In genomic region chr1:172204033-172204813, GRCm38 (mm10) we compare ENCODE assay signal across 9 mouse cellular contexts. TPM values are rescaled to one million over a fixed set of nuclear protein-coding genes. Genes with fewer than 3 reads are reported as not detected.
DNase-seq lines count a peak whose midpoint lies in the region.
"Had no signal": no experiment of that assay in that cellular context is flagged by ENCODE, and none has a peak within 500 bp of the region (broad histone marks: within the 10 kb centered on the region; RNA-seq: fewer than 3 reads in every experiment).

No protein-coding gene starts in this region.

- DNase-seq in heart, embryonic 10.5 days (ENCODE audit: low spot score): no peak
- no peak for DNase-seq in heart, postnatal 4 days
- DNase-seq in cerebellum, postnatal 10 days: peak; percentile 46 to 57
- peak; percentile 35 for DNase-seq in forelimb bud, embryonic 11.5 days (ENCODE audit: low read depth, low spot score)
- DNase-seq in midbrain, embryonic 10.5 days (ENCODE audit: low spot score): peak; percentile 42
- DNase-seq in ovary, postnatal 36 days (ENCODE audit: low spot score): no peak
- DNase-seq in spleen, postnatal 10 days (ENCODE audit: low spot score in 2 of 2): no peak
- DNase-seq in right cerebral cortex, adult 18-20 months: no peak

- peaks cover 67% of the 10 kb centered on the region for H3K4me1 ChIP-seq in heart, embryonic 10.5 days
- peaks cover 81% of the 10 kb centered on the region for H3K4me1 ChIP-seq in midbrain, embryonic 10.5 days

- no peaks in the 10 kb centered on the region for H3K9me3 ChIP-seq in heart, embryonic 10.5 days
- H3K9me3 ChIP-seq in midbrain, embryonic 10.5 days (replicated peaks): no peaks in the 10 kb centered on the region

- 23% methylated on average over 9 of the region's 9 CpGs for WGBS in heart, embryonic 10.5 days
- 9% methylated on average over 9 of the region's 9 CpGs for WGBS in midbrain, embryonic 10.5 days

- peak overlapping the region; percentile 92 for H3K27ac ChIP-seq in heart, embryonic 10.5 days
- peak overlapping the region; percentile 96 for H3K27ac ChIP-seq in midbrain, embryonic 10.5 days (replicated peaks)

- H3K27me3 ChIP-seq in heart, embryonic 10.5 days (ENCODE audit: insufficient read depth, poor library complexity, severe bottlenecking): no peaks in the 10 kb centered on the region
- no peaks in the 10 kb centered on the region for H3K27me3 ChIP-seq in midbrain, embryonic 10.5 days (ENCODE audit: low read depth, poor library complexity, severe bottlenecking)
- H3K27me3 ChIP-seq: CH12.LX had no signal

- H3K4me3 ChIP-seq in heart, embryonic 10.5 days: peak overlapping the region; percentile 74
- peak overlapping the region; percentile 85 for H3K4me3 ChIP-seq in midbrain, embryonic 10.5 days

- peaks cover 23% of the 10 kb centered on the region for H3K36me3 ChIP-seq in heart, embryonic 10.5 days
- H3K36me3 ChIP-seq in midbrain, embryonic 10.5 days: peaks cover 27% of the 10 kb centered on the region

RNA-seq across cellular contexts. Expression of gene Pea15a, which starts 2.4 kb away (rescaled TPM):
- polyA plus RNA-seq in heart, embryonic 10.5 days (2016; fragmentation: Nextera tagmentation; extraction: Ambion mirVana): 115 and 152 TPM in 2 replicates
- 100 to 1,000 TPM; 140 to 147 TPM for total RNA-seq in heart, postnatal 4 days (2021)
- 340 and 410 TPM in 2 replicates for polyA plus RNA-seq in midbrain, embryonic 10.5 days (2016; fragmentation: Nextera tagmentation; extraction: Ambion mirVana)

RNA-seq across cellular contexts. Expression of gene Casq1, which starts 15.4 kb away (rescaled TPM):
- polyA plus RNA-seq in heart, embryonic 10.5 days (2016; fragmentation: Nextera tagmentation; extraction: Ambion mirVana): 225 and 307 TPM in 2 replicates
- 10 to 100 TPM; 11.9 to 18.1 TPM for total RNA-seq in heart, postnatal 4 days (2021)
- polyA plus RNA-seq in midbrain, embryonic 10.5 days (2016; fragmentation: Nextera tagmentation; extraction: Ambion mirVana): 1.3 and 1.8 TPM in 2 replicates

RNA-seq across cellular contexts. Expression of gene Atp1a4, which starts 54.0 kb away (rescaled TPM):
- polyA plus RNA-seq in heart, embryonic 10.5 days (2016; fragmentation: Nextera tagmentation; extraction: Ambion mirVana): 0.09 and 0.12 TPM in 2 replicates
- total RNA-seq in heart, postnatal 4 days (2021): under 1 TPM in 1 of 2 experiments, not detected in 1; 0.11 TPM
- polyA plus RNA-seq in midbrain, embryonic 10.5 days (2016; fragmentation: Nextera tagmentation; extraction: Ambion mirVana): not detected in 2 replicates
- total RNA-seq: CH12.LX had no signal

RNA-seq across cellular contexts. Expression of gene Dcaf8, which starts 56.3 kb away (rescaled TPM):
- polyA plus RNA-seq in heart, embryonic 10.5 days (2016; fragmentation: Nextera tagmentation; extraction: Ambion mirVana): 110 and 125 TPM in 2 replicates
- total RNA-seq in heart, postnatal 4 days (2021): 100 to 1,000 TPM; 114 to 115 TPM
- 124 and 138 TPM in 2 replicates for polyA plus RNA-seq in midbrain, embryonic 10.5 days (2016; fragmentation: Nextera tagmentation; extraction: Ambion mirVana)

RNA-seq across cellular contexts. Expression of gene Igsf8, which starts 57.2 kb away (rescaled TPM):
- 30.1 and 33.2 TPM in 2 replicates for polyA plus RNA-seq in heart, embryonic 10.5 days (2016; fragmentation: Nextera tagmentation; extraction: Ambion mirVana)
- total RNA-seq in heart, postnatal 4 days (2021): 10 to 100 TPM; 19.1 to 20.1 TPM
- 50.2 and 62.4 TPM in 2 replicates for polyA plus RNA-seq in midbrain, embryonic 10.5 days (2016; fragmentation: Nextera tagmentation; extraction: Ambion mirVana)

Comparison
In these comparisons a context has a peak if more than half of its experiments do, and no peak if none do; other contexts are left out.
1. DNase-seq: peak in cerebellum, postnatal 10 days (2 of 2), forelimb bud, embryonic 11.5 days (single experiment) and midbrain, embryonic 10.5 days (single experiment); none in heart, embryonic 10.5 days (single experiment), heart, postnatal 4 days (single experiment), ovary, postnatal 36 days (single experiment), spleen, postnatal 10 days (0 of 2) and right cerebral cortex, adult 18-20 months (single experiment).
2. RNA of gene Casq1, which starts 15.4 kb away (polyA plus RNA-seq): 225 to 307 TPM in heart, embryonic 10.5 days; 1.3 to 1.8 TPM in midbrain, embryonic 10.5 days; every median in the first group is over 10 times any median in the second.